Mouse (Mus musculus): Measurements from ENCODE around the gene Nr1i3.

DNA sequence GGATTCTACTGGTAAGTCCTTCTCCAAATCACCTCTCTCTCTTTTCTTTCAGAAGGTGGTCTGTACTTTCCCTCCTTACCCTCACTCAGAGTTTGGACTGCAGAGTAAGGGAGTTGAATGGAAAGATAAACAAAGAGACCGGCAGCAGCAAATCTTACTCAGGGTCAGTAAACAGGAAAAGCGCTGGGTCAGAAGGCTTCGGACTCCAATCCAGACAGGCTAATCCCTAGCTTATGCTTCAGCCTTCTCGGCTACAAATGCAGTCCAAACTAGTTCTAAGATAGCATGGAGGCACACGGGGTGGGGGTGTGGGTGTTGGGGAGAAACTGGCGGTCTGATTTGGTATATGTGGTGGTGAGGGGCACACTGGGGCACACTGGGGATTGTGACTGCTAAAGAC, 23.7 kb downstream of the Nr1i3 start:
- TF ChIP-seq CTCF (IDR thresholded peaks at IDR 0.05; ENCODE audit: low read depth) (no peak), EP300 (optimal IDR thresholded peaks at IDR 0.05) (no peak)

All from stomach, postnatal 0 days (tissue).